ENCODE assay signal across 7 mouse cellular contexts in the genomic region with DNA sequence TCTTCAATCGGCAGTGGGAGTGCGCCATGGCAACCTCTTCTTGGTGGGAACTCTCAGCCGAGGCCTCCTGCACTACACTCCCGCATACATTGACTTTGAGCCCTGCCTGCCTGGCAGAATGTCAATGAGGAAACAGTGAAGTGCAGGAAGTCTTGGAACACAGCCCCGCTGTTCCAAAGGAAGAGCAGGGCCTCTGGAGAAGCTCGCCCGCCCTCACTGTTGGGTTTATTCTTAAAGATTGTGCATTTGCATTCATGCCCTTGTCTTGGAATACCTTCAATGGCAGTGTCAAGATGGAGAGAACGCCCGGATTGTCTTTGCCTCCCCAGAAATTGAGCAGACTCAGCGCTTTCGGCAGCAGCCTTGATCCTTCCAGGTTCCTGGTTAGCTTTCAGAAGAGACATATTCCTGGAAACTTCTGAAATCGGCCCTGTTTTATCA.
DNase-seq lines count a peak whose midpoint lies in the region; ATAC-seq and TF ChIP-seq lines count a peak whose summit lies in the region.

No protein-coding gene starts in this region.

- H3K4me1 ChIP-seq in forebrain, embryonic 15.5 days = peaks cover 22% of the 10 kb centered on the region
- peaks cover 10% of the 10 kb centered on the region; the same call in 1 of the 2 replicates for H3K4me1 ChIP-seq in hindbrain, embryonic 15.5 days (replicated peaks)
- H3K4me1 ChIP-seq in lung, postnatal 0 days (ENCODE audit: insufficient read depth, low read depth, low read length) = no peaks in the 10 kb centered on the region; the same call in 1 of the 2 replicates
- H3K4me1 ChIP-seq in stomach, embryonic 15.5 days = peaks cover 6% of the 10 kb centered on the region; the same call in 1 of the 2 replicates

- H3K27me3 ChIP-seq in forebrain, embryonic 15.5 days = no peaks in the 10 kb centered on the region
- no peaks in the 10 kb centered on the region for H3K27me3 ChIP-seq in hindbrain, embryonic 15.5 days
- H3K27me3 ChIP-seq in lung, postnatal 0 days (replicated peaks; ENCODE audit: insufficient read depth, low read length) = no peaks in the 10 kb centered on the region
- no peaks in the 10 kb centered on the region for H3K27me3 ChIP-seq in stomach, embryonic 15.5 days (replicated peaks)

- peak; percentile 80 for ATAC-seq in forebrain, embryonic 15.5 days (replicated peaks)
- ATAC-seq in hindbrain, embryonic 15.5 days (ENCODE audit: low FRiP score, low read depth) = peak; percentile 86
- peak; percentile 57 for ATAC-seq in lung, postnatal 0 days
- peak; percentile 50; the same call in 1 of the 2 replicates for ATAC-seq in stomach, embryonic 15.5 days (ENCODE audit: insufficient read depth, low FRiP score, low read depth)

- no peak overlapping the region for H3K4me3 ChIP-seq in forebrain, embryonic 15.5 days
- no peak overlapping the region for H3K4me3 ChIP-seq in hindbrain, embryonic 15.5 days
- no peak overlapping the region for H3K4me3 ChIP-seq in lung, postnatal 0 days (ENCODE audit: low read depth, low read length)
- H3K4me3 ChIP-seq in stomach, embryonic 15.5 days (replicated peaks) = no peak overlapping the region

- H3K27ac ChIP-seq in forebrain, embryonic 15.5 days (replicated peaks) = peak overlapping the region; percentile 75
- H3K27ac ChIP-seq in hindbrain, embryonic 15.5 days (replicated peaks) = peak overlapping the region; percentile 69
- no peak overlapping the region for H3K27ac ChIP-seq in lung, postnatal 0 days (ENCODE audit: low read length)
- peak overlapping the region; percentile 54 for H3K27ac ChIP-seq in stomach, embryonic 15.5 days

- H3K36me3 ChIP-seq in forebrain, embryonic 15.5 days = no peaks in the 10 kb centered on the region
- no peaks in the 10 kb centered on the region for H3K36me3 ChIP-seq in hindbrain, embryonic 15.5 days
- no peaks in the 10 kb centered on the region for H3K36me3 ChIP-seq in lung, postnatal 0 days (ENCODE audit: insufficient read depth, low read length)
- H3K36me3 ChIP-seq in stomach, embryonic 15.5 days = no peaks in the 10 kb centered on the region

- no peak for TF ChIP-seq EP300 in lung, postnatal 0 days (IDR thresholded peaks at IDR 0.05)

- DNase-seq in layer of hippocampus, adult 11-12 months (ENCODE audit: low spot score) = peak; percentile 21
- DNase-seq in layer of hippocampus, postnatal 25 days (ENCODE audit: extremely low spot score in 1 of 2, low spot score in 1 of 2) = no peak
- peak; percentile 72 for DNase-seq in lung, postnatal 0 days (ENCODE audit: low spot score)
- no peak for DNase-seq in urinary bladder, postnatal 10 days (ENCODE audit: low spot score)

- no peaks in the 10 kb centered on the region for H3K9me3 ChIP-seq in forebrain, embryonic 15.5 days
- H3K9me3 ChIP-seq in hindbrain, embryonic 15.5 days = no peaks in the 10 kb centered on the region
- H3K9me3 ChIP-seq in lung, postnatal 0 days (ENCODE audit: low read length) = no peaks in the 10 kb centered on the region
- H3K9me3 ChIP-seq in stomach, embryonic 15.5 days = no peaks in the 10 kb centered on the region

- 14% methylated on average over 12 of the region's 12 CpGs for WGBS in forebrain, embryonic 15.5 days
- 24% methylated on average over 12 of the region's 12 CpGs for WGBS in hindbrain, embryonic 15.5 days
- WGBS in lung, postnatal 0 days = 34% methylated on average over 12 of the region's 12 CpGs
- 33% methylated on average over 12 of the region's 12 CpGs for WGBS in stomach, embryonic 15.5 days

- no peak for TF ChIP-seq CTCF in lung, postnatal 0 days (IDR thresholded peaks at IDR 0.05)

- H3K9ac ChIP-seq in forebrain, embryonic 15.5 days (replicated peaks) = no peak overlapping the region
- no peak overlapping the region for H3K9ac ChIP-seq in hindbrain, embryonic 15.5 days
- no peak overlapping the region for H3K9ac ChIP-seq in lung, postnatal 0 days (replicated peaks; ENCODE audit: low read depth)
- no peak overlapping the region for H3K9ac ChIP-seq in stomach, embryonic 15.5 days

- peak overlapping the region; percentile 19 for H3K4me2 ChIP-seq in forebrain, embryonic 15.5 days (replicated peaks)
- H3K4me2 ChIP-seq in hindbrain, embryonic 15.5 days = no peak overlapping the region
- peak overlapping the region; percentile 39 for H3K4me2 ChIP-seq in lung, postnatal 0 days (replicated peaks; ENCODE audit: low read depth, low read length)
- H3K4me2 ChIP-seq in stomach, embryonic 15.5 days = peak overlapping the region; percentile 27; the same call in 1 of the 2 replicates

Comparison
In these comparisons a context has a peak if more than half of its experiments do, and no peak if none do; other contexts are left out.
1. DNase-seq: peak in layer of hippocampus, adult 11-12 months (single experiment) and lung, postnatal 0 days (single experiment); none in layer of hippocampus, postnatal 25 days (0 of 2) and urinary bladder, postnatal 10 days (single experiment).
2. Peak in every context shown above with its lines, with median percentiles within 50 percentile points of each other: ATAC-seq.